Mouse (Mus musculus): Measurements from ENCODE around the gene Kpna3. TPM values are rescaled to one million over a fixed set of nuclear protein-coding genes. Genes with fewer than 3 reads are reported as not detected.

The Kpna3 gene
- 65.9 and 73.8 TPM in 2 replicates for polyA plus RNA-seq (2011; ENCODE audit: insufficient read length, low read depth, missing spikeins)

- peak within 1 kb of the TSS; percentile 62 for H3K27ac ChIP-seq (ENCODE audit: insufficient read depth, low read length)
- peak within 1 kb of the TSS; percentile 89 for H3K4me3 ChIP-seq (ENCODE audit: insufficient read depth, low read length)
- peak; percentile 64; the same call in 1 of the 2 replicates for TF ChIP-seq POLR2A (IDR thresholded peaks at IDR 0.05; ENCODE audit: low read depth, low read length)
- no peak for TF ChIP-seq CTCF (IDR thresholded peaks at IDR 0.05; ENCODE audit: borderline replicate concordance, insufficient read depth, low read length)
- no peaks in the 10 kb centered on the region; the same call in 1 of the 2 replicates for H3K4me1 ChIP-seq (ENCODE audit: control insufficient read depth, insufficient read depth, low read length)
Measured at GRCm38 (mm10) chr14:61439661-61440559, at the start of gene Kpna3. Kpna3 (minus strand) TSS chr14:61439874.

GRCm38 (mm10) chr14:61460365-61460764 is 20.7 kb upstream of the Kpna3 start:
- TF ChIP-seq CTCF (IDR thresholded peaks at IDR 0.05; ENCODE audit: borderline replicate concordance, insufficient read depth, low read length) (no peak), POLR2A (IDR thresholded peaks at IDR 0.05; ENCODE audit: low read depth, low read length) (no peak)
- Histone ChIP-seq H3K4me1 (ENCODE audit: control insufficient read depth, insufficient read depth, low read length) (no peaks in the 10 kb centered on the region), H3K4me3 (ENCODE audit: insufficient read depth, low read length) (no peak overlapping the region), H3K27ac (ENCODE audit: insufficient read depth, low read length) (no peak overlapping the region)

- H3K4me1 ChIP-seq (ENCODE audit: control insufficient read depth, insufficient read depth, low read length): no peaks in the 10 kb centered on the region
- H3K4me3 ChIP-seq (ENCODE audit: insufficient read depth, low read length): no peak overlapping the region
- H3K27ac ChIP-seq (ENCODE audit: insufficient read depth, low read length): no peak overlapping the region
- TF ChIP-seq CTCF (IDR thresholded peaks at IDR 0.05; ENCODE audit: borderline replicate concordance, insufficient read depth, low read length) (no peak), POLR2A (IDR thresholded peaks at IDR 0.05; ENCODE audit: low read depth, low read length) (no peak)
Measured at GRCm38 (mm10) chr14:61457468-61457867, 17.8 kb upstream of the Kpna3 start.

GRCm38 (mm10) chr14:61455571-61455970 is 15.9 kb upstream of the Kpna3 start:
- TF ChIP-seq CTCF (IDR thresholded peaks at IDR 0.05; ENCODE audit: borderline replicate concordance, insufficient read depth, low read length) (no peak), POLR2A (IDR thresholded peaks at IDR 0.05; ENCODE audit: low read depth, low read length) (no peak)
- H3K4me1 ChIP-seq (ENCODE audit: control insufficient read depth, insufficient read depth, low read length): no peaks in the 10 kb centered on the region
- H3K4me3 ChIP-seq (ENCODE audit: insufficient read depth, low read length): no peak overlapping the region
- no peak overlapping the region for H3K27ac ChIP-seq (ENCODE audit: insufficient read depth, low read length)

- Histone ChIP-seq H3K4me1 (ENCODE audit: control insufficient read depth, insufficient read depth, low read length) (no peaks in the 10 kb centered on the region), H3K27ac (ENCODE audit: insufficient read depth, low read length) (no peak overlapping the region)
- no peak for TF ChIP-seq CTCF (IDR thresholded peaks at IDR 0.05; ENCODE audit: borderline replicate concordance, insufficient read depth, low read length)
- no peak for TF ChIP-seq POLR2A (IDR thresholded peaks at IDR 0.05; ENCODE audit: low read depth, low read length)
Measured at GRCm38 (mm10) chr14:61453032-61453431, 13.4 kb upstream of the Kpna3 start.

GRCm38 (mm10) chr14:61452481-61452880 is 12.8 kb upstream of the Kpna3 start:
- TF ChIP-seq CTCF (IDR thresholded peaks at IDR 0.05; ENCODE audit: borderline replicate concordance, insufficient read depth, low read length): no peak
- no peak for TF ChIP-seq POLR2A (IDR thresholded peaks at IDR 0.05; ENCODE audit: low read depth, low read length)
- Histone ChIP-seq H3K4me3 (ENCODE audit: insufficient read depth, low read length) (no peak overlapping the region), H3K27ac (ENCODE audit: insufficient read depth, low read length) (no peak overlapping the region), H3K4me1 (ENCODE audit: control insufficient read depth, insufficient read depth, low read length) (no peaks in the 10 kb centered on the region)

More at GRCm38 (mm10) chr14:61453032-61453431, 13.4 kb upstream of the Kpna3 start:
- no peak overlapping the region for H3K4me3 ChIP-seq (ENCODE audit: insufficient read depth, low read length)

- TF ChIP-seq POLR2A (IDR thresholded peaks at IDR 0.05; ENCODE audit: low read depth, low read length): no peak
- TF ChIP-seq CTCF (IDR thresholded peaks at IDR 0.05; ENCODE audit: borderline replicate concordance, insufficient read depth, low read length): no peak
- no peak overlapping the region for H3K27ac ChIP-seq (ENCODE audit: insufficient read depth, low read length)
- H3K4me3 ChIP-seq (ENCODE audit: insufficient read depth, low read length): no peak overlapping the region
- H3K4me1 ChIP-seq (ENCODE audit: control insufficient read depth, insufficient read depth, low read length): no peaks in the 10 kb centered on the region
Measured at GRCm38 (mm10) chr14:61447775-61448174, 8.1 kb upstream of the Kpna3 start.

- Histone ChIP-seq H3K27ac (ENCODE audit: insufficient read depth, low read length) (no peak overlapping the region), H3K4me1 (ENCODE audit: control insufficient read depth, insufficient read depth, low read length) (no peaks in the 10 kb centered on the region; the same call in 1 of the 2 replicates), H3K4me3 (ENCODE audit: insufficient read depth, low read length) (peak overlapping the region; percentile 89)
- TF ChIP-seq CTCF (IDR thresholded peaks at IDR 0.05; ENCODE audit: borderline replicate concordance, insufficient read depth, low read length): no peak
Measured at GRCm38 (mm10) chr14:61439141-61439660, 473 bp downstream of the Kpna3 start.

- peak overlapping the region; percentile 89 for H3K4me3 ChIP-seq (ENCODE audit: insufficient read depth, low read length)
- no peak overlapping the region for H3K27ac ChIP-seq (ENCODE audit: insufficient read depth, low read length)
- TF ChIP-seq POLR2A (IDR thresholded peaks at IDR 0.05; ENCODE audit: low read depth, low read length) (no peak), CTCF (IDR thresholded peaks at IDR 0.05; ENCODE audit: borderline replicate concordance, insufficient read depth, low read length) (no peak)
- no peaks in the 10 kb centered on the region; the same call in 1 of the 2 replicates for H3K4me1 ChIP-seq (ENCODE audit: control insufficient read depth, insufficient read depth, low read length)
Measured at GRCm38 (mm10) chr14:61438171-61438945, 1.3 kb downstream of the Kpna3 start.
